Mouse (Mus musculus) right cerebral cortex, adult 2 months (tissue): ENCODE results near the gene Pbx2.

Experiments
- DNase-seq, 2 experiments: peaks; one replicate each; pipeline ENCODE4 v3.0.0; 2021 to 2022; ENCODE audit warnings: low spot score in 2 of 2

The Pbx2 gene

GRCm38 (mm10) chr17:34629796-34630603, 38.9 kb downstream of the Pbx2 start:
- DNase-seq = no peak

DNA sequence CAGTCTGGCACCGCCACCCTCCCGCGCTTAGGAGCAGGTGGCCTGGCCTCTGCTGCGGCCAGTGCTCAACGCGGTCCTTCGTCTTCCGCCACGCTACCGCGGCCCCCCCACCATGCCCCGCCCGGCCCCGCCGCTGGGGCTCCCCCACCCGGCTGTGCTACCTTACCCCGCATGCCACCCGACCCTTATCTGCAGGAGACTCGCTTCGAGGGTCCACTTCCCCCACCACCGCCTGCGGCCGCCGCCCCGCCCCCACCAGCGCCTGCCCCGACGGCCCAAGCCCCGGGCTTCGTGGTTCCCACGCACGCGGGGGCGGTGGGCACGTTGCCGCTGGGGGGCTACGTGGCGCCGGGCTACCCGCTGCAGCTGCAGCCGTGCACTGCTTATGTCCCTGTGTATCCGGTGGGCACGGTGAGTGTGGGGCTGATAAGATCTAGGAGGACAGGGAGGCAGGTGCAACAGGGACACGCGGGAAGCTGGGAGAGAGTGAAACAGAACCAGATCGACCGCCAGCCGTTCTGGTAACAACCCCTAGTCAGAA, 39.8 kb downstream of the Pbx2 start:
- no peak for DNase-seq

DNA sequence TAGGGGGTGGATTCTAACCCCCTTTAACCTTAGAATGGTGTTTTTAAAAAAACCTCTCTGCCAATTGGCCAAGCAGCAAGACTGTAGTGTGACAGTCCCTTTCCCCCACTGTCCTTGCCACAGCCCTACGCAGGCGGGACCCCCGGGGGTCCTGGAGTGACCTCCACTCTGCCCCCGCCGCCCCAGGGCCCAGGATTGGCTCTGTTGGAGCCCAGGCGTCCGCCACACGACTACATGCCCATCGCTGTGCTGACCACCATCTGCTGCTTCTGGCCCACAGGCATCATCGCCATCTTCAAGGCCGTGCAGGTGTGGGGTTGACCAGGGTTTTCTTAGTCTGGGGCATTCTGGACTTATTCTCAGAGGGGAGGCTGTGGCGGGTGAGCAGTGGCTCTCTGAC, 40.6 kb downstream of the Pbx2 start:
- DNase-seq = no peak

GRCm38 (mm10) chr17:34632261-34632691, 41.2 kb downstream of the Pbx2 start:
- peak; percentile 85 to 87 for DNase-seq

- DNase-seq = no peak
Measured at GRCm38 (mm10) chr17:34635671-34636070, 44.6 kb downstream of the Pbx2 start.

- no peak for DNase-seq
Measured at GRCm38 (mm10) chr17:34637459-34637858, 46.4 kb downstream of the Pbx2 start.

GRCm38 (mm10) chr17:34639461-34640255, 48.6 kb downstream of the Pbx2 start:
- DNase-seq = no peak

- DNase-seq = no peak
Measured at GRCm38 (mm10) chr17:34640778-34641601, 49.9 kb downstream of the Pbx2 start.

- no peak for DNase-seq
Measured at GRCm38 (mm10) chr17:34641945-34642344, 50.9 kb downstream of the Pbx2 start.

DNA sequence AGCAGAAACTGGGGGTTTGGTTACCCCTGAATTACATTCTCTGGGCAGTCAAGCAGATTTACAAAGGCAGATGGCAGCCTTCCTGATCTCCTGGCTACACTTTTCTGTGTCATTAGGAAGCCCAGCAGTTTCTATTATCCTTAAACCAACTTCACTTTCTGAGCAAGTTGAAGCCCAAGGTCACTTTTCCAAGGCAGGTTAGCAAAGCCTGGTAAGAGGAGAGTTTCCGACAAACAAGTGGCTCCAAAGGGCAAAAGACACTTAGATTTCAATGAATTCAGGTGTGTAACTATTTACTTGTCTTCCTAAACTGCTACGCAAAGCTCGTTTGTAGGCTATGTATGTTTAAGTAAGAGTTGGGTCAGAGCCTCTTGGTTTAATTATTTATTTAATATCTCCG, 52.3 kb downstream of the Pbx2 start:
- DNase-seq = no peak

- no peak for DNase-seq
Measured at GRCm38 (mm10) chr17:34643944-34644343, 52.9 kb downstream of the Pbx2 start.

- DNase-seq = peak; percentile 98 to 99
Measured at GRCm38 (mm10) chr17:34644608-34645007, 53.5 kb downstream of the Pbx2 start, which contains the start of gene Fkbpl. TSS of gene Fkbpl (plus strand) at chr17:34644764.

GRCm38 (mm10) chr17:34645256-34645829, 54.3 kb downstream of the Pbx2 start:
- no peak for DNase-seq

DNA sequence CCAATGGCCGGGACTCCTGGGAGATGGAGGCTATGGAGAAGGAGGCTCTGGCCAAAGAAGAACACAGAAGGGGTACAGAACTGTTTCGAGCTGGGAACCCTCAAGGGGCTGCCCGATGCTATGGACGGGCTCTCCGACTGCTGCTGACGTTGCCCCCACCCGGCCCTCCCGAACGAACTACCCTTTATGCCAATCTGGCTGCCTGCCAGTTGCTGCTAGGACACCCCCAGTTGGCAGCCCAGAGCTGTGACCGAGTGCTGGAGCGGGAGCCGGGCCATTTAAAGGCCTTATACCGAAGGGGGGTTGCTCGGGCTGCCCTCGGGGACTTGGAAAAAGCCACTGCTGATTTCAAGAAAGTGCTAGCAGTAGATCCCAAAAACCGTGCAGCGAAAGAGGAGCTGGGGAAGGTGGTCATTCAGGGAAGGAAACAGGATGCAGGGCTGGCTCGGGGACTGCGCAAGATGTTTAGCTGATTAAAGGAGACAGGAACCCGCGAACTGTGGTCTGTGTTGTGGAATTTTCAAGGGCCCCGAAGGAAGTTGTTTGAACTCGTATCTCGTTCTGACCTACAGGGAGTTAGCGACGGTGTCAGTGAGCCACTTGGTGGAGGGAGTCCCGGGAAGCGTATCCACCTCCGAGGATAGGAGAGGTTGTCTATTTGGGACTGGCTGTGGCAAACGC, 54.9 kb downstream of the Pbx2 start:
- DNase-seq = no peak
